Mouse (Mus musculus) cerebellum, adult 2 months (tissue): ENCODE measurements around the gene Heatr5a. TPM values are rescaled to one million over a fixed set of nuclear protein-coding genes. Genes with fewer than 3 reads are reported as not detected.

Source experiments
- DNase-seq, 2 experiments: peaks; one replicate each; pipeline ENCODE4 v3.0.0; 2021
- H3K27ac ChIP-seq: fragments of 200-500 bp; 2 replicates; pipeline ENCODE4 v1.5.1; 2012; ENCODE audit warnings: low read length, control low read depth, inconsistent platforms; ENCODE audit not compliant: insufficient read depth
- H3K27me3 ChIP-seq: fragments of 200-500 bp; 2 replicates; pipeline ENCODE4 v1.6.1; 2012; ENCODE audit warnings: inconsistent platforms, mild to moderate bottlenecking, low read length, moderate library complexity; ENCODE audit not compliant: control insufficient read depth, insufficient read depth
- H3K4me1 ChIP-seq: fragments of 200-500 bp; 2 replicates; pipeline ENCODE4 v1.6.1; 2011; ENCODE audit warnings: low read length; ENCODE audit not compliant: control insufficient read depth, insufficient read depth
- H3K4me3 ChIP-seq: fragments of 200-500 bp; replicated peaks from 2 replicates; pipeline ENCODE3; 2011; ENCODE audit warnings: mild to moderate bottlenecking, low read depth, low read length, control low read depth; ENCODE audit not compliant: insufficient read depth
- CTCF ChIP-seq: fragments of 200-500 bp; IDR thresholded peaks from 2 replicates; pipeline ENCODE4 v1.5.1; 2011; ENCODE audit warnings: low read depth, mild to moderate bottlenecking, control low read depth, low read length, moderate library complexity, borderline replicate concordance; ENCODE audit not compliant: insufficient read depth
- POLR2A ChIP-seq: fragments of 200-500 bp; IDR thresholded peaks from 2 replicates; pipeline ENCODE4 v1.6.1; 2011; ENCODE audit warnings: low read length, control low read depth, borderline replicate concordance; ENCODE audit not compliant: insufficient read depth
- WGBS: fragments of 180-500 bp; shearing (Covaris S2); methylation state at CpG from one replicate; pipeline ENCODE4 v1.1.7; 2018; 5-methylcytosine and 5-hydroxymethylcytosine counted together
- polyA plus RNA-seq: library from polyadenylated mRNA; depleted of rRNA; stranded (reverse); fragments of >200 nt; gene quantifications from 2 replicates; pipeline ENCODE4 v1.2.3, GENCODE M21; 2012

Heatr5a gene
- polyA plus RNA-seq, 1 experiment: 15.7 TPM

- TF ChIP-seq CTCF (no peak), POLR2A (no peak)
- no peak overlapping the region for H3K4me3 ChIP-seq
- no peak overlapping the region for H3K27ac ChIP-seq
- WGBS: 81% methylated on average over 3 of the region's 3 CpGs
- no peak for DNase-seq
- no peaks in the 10 kb centered on the region for H3K27me3 ChIP-seq
- H3K4me1 ChIP-seq: peaks cover 8% of the 10 kb centered on the region
These were observed 101.6 kb downstream of the Heatr5a start for GRCm38 (mm10) chr12:51869511-51869910.

GRCm38 (mm10) chr12:51867076-51867475 lies 104.0 kb downstream of the Heatr5a start:
- no peak overlapping the region for H3K4me3 ChIP-seq
- peaks cover 8% of the 10 kb centered on the region for H3K4me1 ChIP-seq
- H3K27me3 ChIP-seq: no peaks in the 10 kb centered on the region
- H3K27ac ChIP-seq: no peak overlapping the region
- TF ChIP-seq CTCF: no peak
- no peak for TF ChIP-seq POLR2A
- WGBS: 76% methylated on average over 8 of the region's 8 CpGs
- DNase-seq: no peak

- Histone ChIP-seq H3K4me1 (peaks cover 8% of the 10 kb centered on the region), H3K4me3 (no peak overlapping the region), H3K27me3 (no peaks in the 10 kb centered on the region), H3K27ac (no peak overlapping the region)
- TF ChIP-seq POLR2A (no peak), CTCF (no peak)
- 33% methylated on average over 13 of the region's 13 CpGs for WGBS
- peak in 1 of 2 experiments; percentile 12 for DNase-seq
These were observed 104.8 kb downstream of the Heatr5a start for GRCm38 (mm10) chr12:51866226-51866910.

- no peak overlapping the region for H3K4me3 ChIP-seq
- 40% methylated on average over 4 of the region's 4 CpGs for WGBS
- no peak for TF ChIP-seq CTCF
- no peak for TF ChIP-seq POLR2A
These were observed 105.3 kb downstream of the Heatr5a start for GRCm38 (mm10) chr12:51865790-51866179.

GRCm38 (mm10) chr12:51865061-51865789 lies 105.9 kb downstream of the Heatr5a start:
- 52% methylated on average over 9 of the region's 9 CpGs for WGBS
- no peak for DNase-seq
- Histone ChIP-seq H3K27ac (no peak overlapping the region), H3K4me3 (no peak overlapping the region), H3K4me1 (peaks cover 8% of the 10 kb centered on the region), H3K27me3 (no peaks in the 10 kb centered on the region)
- TF ChIP-seq CTCF (no peak), POLR2A (no peak)

More at GRCm38 (mm10) chr12:51865790-51866179, 105.3 kb downstream of the Heatr5a start:
- no peak for DNase-seq
- no peaks in the 10 kb centered on the region for H3K27me3 ChIP-seq
- no peak overlapping the region for H3K27ac ChIP-seq
- peaks cover 8% of the 10 kb centered on the region for H3K4me1 ChIP-seq

- no peak overlapping the region for H3K4me3 ChIP-seq
- peaks cover 8% of the 10 kb centered on the region for H3K4me1 ChIP-seq
- H3K27ac ChIP-seq: no peak overlapping the region
- no peak for DNase-seq
- WGBS: 89% methylated on average over 14 of the region's 14 CpGs
- no peaks in the 10 kb centered on the region for H3K27me3 ChIP-seq
- TF ChIP-seq POLR2A (no peak), CTCF (no peak)
These were observed 107.8 kb downstream of the Heatr5a start for GRCm38 (mm10) chr12:51863116-51864002.

- Histone ChIP-seq H3K27me3 (no peaks in the 10 kb centered on the region), H3K4me1 (no peaks in the 10 kb centered on the region), H3K27ac (no peak overlapping the region), H3K4me3 (no peak overlapping the region)
- TF ChIP-seq CTCF (no peak), POLR2A (no peak)
- WGBS: 80% methylated on average over 13 of the region's 13 CpGs
- DNase-seq: no peak
These were observed 112.7 kb downstream of the Heatr5a start for GRCm38 (mm10) chr12:51858134-51859028.
